Mouse (Mus musculus) embryonic facial prominence, embryonic 11.5 days (tissue): Measurements from ENCODE around the gene Cfap65. TPM values are rescaled to one million over a fixed set of nuclear protein-coding genes. Genes with fewer than 3 reads are reported as not detected.
A peak's percentile ranks its signal among the peaks of the same experiment; 100 is the strongest.

Experiments
- ATAC-seq: fragments of 200-750 bp; cut with Nextera tagmentation; replicated peaks from 2 replicates; pipeline ENCODE4 v1.8.0; 2017; ENCODE audit warnings: low read depth; ENCODE audit not compliant: insufficient number of reproducible peaks, low FRiP score, low TSS enrichment
- DNase-seq: peaks from one replicate; pipeline ENCODE4 v3.0.0-alpha.2; 2015; ENCODE audit warnings: low spot score
- H3K27ac ChIP-seq: fragments of 300-500 bp; sonication (generic); replicated peaks from 2 replicates; pipeline ENCODE4 v1.5.1; 2014; ENCODE audit warnings: mild to moderate bottlenecking, low read depth, low read length, control low read depth
- H3K27me3 ChIP-seq: fragments of 300-500 bp; sonication (generic); 2 replicates; pipeline ENCODE4 v1.6.1; 2014; ENCODE audit warnings: mild to moderate bottlenecking, low read length, moderate library complexity, mixed read lengths; ENCODE audit not compliant: control insufficient read depth, insufficient read depth
- H3K36me3 ChIP-seq: fragments of 300-500 bp; sonication (generic); replicated peaks from 2 replicates; pipeline ENCODE4 v1.6.1; 2014; ENCODE audit warnings: low read depth, mild to moderate bottlenecking, low read length, moderate library complexity, mixed read lengths; ENCODE audit not compliant: control insufficient read depth, insufficient read depth
- H3K4me1 ChIP-seq: fragments of 300-500 bp; sonication (generic); 2 replicates; pipeline ENCODE4 v1.6.1; 2014; ENCODE audit warnings: low read length, mixed read lengths; ENCODE audit not compliant: control insufficient read depth, insufficient read depth
- H3K4me2 ChIP-seq: fragments of 300-500 bp; sonication (generic); 2 replicates; pipeline ENCODE4 v1.6.1; 2014; ENCODE audit warnings: low read depth, mild to moderate bottlenecking, control low read depth, low read length, moderate library complexity
- H3K4me3 ChIP-seq: fragments of 300-500 bp; sonication (generic); 2 replicates; pipeline ENCODE4 v1.5.1; 2014; ENCODE audit warnings: low read depth, low read length, control low read depth
- H3K9ac ChIP-seq: fragments of 300-500 bp; sonication (generic); replicated peaks from 2 replicates; pipeline ENCODE4 v1.6.1; 2014; ENCODE audit warnings: mild to moderate bottlenecking, control low read depth, low read length
- H3K9me3 ChIP-seq: fragments of 300-500 bp; sonication (generic); replicated peaks from 2 replicates; pipeline ENCODE4 v1.6.1; 2016; ENCODE audit warnings: mild to moderate bottlenecking, low read length, inconsistent platforms, mixed read lengths; ENCODE audit not compliant: control insufficient read depth
- WGBS: fragments of 180-500 bp; shearing (Covaris S2); extraction: QIAGEN DNeasy Blood & Tissue Kit; methylation state at CpG from one replicate; pipeline ENCODE4 v1.1.7; 2014; 5-methylcytosine and 5-hydroxymethylcytosine counted together
- polyA plus RNA-seq: library from polyadenylated mRNA; unstranded; fragments of >200 nt; fragmentation: Nextera tagmentation; extraction: Ambion mirVana; gene quantifications from 2 replicates; pipeline ENCODE4 v1.2.1, GENCODE M21; 2014

Cfap65 gene
- polyA plus RNA-seq, 1 experiment from 2014 or later = not detected

- H3K4me3 ChIP-seq = no peak overlapping the region
- 4% methylated on average over 24 of the region's 24 CpGs for WGBS
- no peak overlapping the region for H3K27ac ChIP-seq
- H3K4me1 ChIP-seq = peaks cover 3% of the 10 kb centered on the region; the same call in 1 of the 2 replicates
- ATAC-seq = no peak
- no peaks in the 10 kb centered on the region for H3K9me3 ChIP-seq
- no peak for DNase-seq
- H3K36me3 ChIP-seq = no peaks in the 10 kb centered on the region
- peaks cover 84% of the 10 kb centered on the region for H3K27me3 ChIP-seq
- no peak overlapping the region for H3K4me2 ChIP-seq
- no peak overlapping the region for H3K9ac ChIP-seq
Observed at GRCm38 (mm10) chr1:74949666-74950050, 14.3 kb upstream of the Cfap65 start.

DNA sequence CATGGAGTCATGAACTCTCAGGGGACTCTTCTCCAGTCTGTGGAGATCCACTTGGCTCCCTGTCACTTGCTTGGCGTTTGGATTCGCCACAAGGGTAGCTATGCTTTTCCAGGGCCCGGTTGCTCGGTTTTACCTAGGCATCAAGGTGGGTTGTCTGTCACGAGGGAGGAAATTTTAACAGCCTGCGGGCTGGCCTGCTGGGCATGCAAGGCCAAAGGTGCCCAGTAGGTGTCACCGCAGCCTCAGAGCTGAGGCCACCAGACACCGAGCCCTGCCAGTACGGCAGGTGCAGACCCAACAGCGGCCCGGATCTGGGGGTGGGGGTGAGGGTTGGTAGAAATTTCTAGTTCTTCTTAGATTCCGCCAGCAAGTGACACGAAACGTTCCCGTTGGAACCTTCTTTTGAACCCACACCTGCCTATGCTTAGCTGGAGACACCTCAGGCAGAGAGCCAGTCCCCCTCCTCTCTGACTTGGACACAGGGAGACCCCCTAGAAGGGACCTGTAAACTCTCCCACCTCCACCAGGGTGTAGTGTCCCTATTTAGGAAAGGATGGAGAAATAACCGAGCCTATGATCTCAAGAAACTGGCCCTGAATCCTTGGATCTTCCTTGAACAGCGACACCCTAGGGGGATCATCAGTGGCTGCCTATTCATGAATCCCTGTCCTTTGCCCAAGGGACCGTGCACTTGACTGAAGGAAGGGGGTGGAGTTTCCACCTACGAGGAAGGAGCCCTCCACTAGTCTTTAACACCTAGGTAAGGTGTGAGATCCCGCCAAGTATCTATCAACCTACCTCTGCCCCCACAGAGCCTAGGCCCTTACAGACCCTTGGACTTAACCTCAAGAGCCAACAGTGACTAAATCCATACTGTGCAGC lies 13.6 kb upstream of the Cfap65 start:
- peak; percentile 67 for DNase-seq
- WGBS = 3% methylated on average over 20 of the region's 20 CpGs
- Histone ChIP-seq H3K9me3 (no peaks in the 10 kb centered on the region), H3K36me3 (no peaks in the 10 kb centered on the region), H3K4me2 (no peak overlapping the region), H3K27ac (no peak overlapping the region), H3K4me3 (no peak overlapping the region), H3K9ac (no peak overlapping the region), H3K4me1 (peaks cover 3% of the 10 kb centered on the region; the same call in 1 of the 2 replicates), H3K27me3 (peaks cover 82% of the 10 kb centered on the region)
- no peak for ATAC-seq

DNA sequence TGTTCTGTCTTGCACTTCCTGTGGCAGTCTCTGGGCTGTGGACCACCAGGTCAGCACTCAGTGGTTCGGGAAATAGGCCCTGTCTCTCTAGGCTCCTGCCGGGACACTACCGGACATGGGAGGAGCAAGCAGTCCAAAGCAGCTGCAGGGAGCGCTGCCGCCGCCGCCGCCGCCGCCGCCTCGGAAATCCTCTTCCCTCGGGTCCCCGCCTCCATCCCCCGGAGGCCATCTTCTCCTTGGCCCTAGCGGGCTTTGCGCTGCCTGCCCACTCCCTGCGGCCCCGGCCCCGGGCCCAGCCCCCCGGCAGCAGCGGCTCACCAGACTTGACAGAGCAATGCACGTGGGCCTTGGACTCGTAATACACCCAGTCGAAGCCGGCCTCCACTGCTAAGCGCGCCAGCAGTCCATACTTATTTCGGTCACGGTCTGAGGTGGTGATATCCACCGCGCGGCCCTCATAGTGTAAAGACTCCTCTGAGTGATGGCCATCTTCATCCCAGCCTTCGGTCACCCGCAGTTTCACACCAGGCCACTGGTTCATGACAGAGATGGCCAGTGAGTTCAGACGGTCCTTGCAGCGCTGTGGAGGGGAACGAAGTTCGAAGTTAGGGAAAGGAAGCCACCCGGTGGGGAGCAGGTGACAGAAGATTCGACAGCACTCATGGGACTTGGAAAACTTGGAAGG lies 12.7 kb upstream of the Cfap65 start:
- DNase-seq (no peak), ATAC-seq (no peak)
- Histone ChIP-seq H3K27ac (no peak overlapping the region), H3K36me3 (no peaks in the 10 kb centered on the region), H3K9me3 (no peaks in the 10 kb centered on the region), H3K27me3 (peaks cover 73% of the 10 kb centered on the region), H3K4me1 (peaks cover 3% of the 10 kb centered on the region; the same call in 1 of the 2 replicates), H3K9ac (no peak overlapping the region), H3K4me3 (peak overlapping the region; percentile 19; the same call in 1 of the 2 replicates), H3K4me2 (peak overlapping the region; percentile 44)
- WGBS = under 1% methylated on average over 40 of the region's 41 CpGs

DNA sequence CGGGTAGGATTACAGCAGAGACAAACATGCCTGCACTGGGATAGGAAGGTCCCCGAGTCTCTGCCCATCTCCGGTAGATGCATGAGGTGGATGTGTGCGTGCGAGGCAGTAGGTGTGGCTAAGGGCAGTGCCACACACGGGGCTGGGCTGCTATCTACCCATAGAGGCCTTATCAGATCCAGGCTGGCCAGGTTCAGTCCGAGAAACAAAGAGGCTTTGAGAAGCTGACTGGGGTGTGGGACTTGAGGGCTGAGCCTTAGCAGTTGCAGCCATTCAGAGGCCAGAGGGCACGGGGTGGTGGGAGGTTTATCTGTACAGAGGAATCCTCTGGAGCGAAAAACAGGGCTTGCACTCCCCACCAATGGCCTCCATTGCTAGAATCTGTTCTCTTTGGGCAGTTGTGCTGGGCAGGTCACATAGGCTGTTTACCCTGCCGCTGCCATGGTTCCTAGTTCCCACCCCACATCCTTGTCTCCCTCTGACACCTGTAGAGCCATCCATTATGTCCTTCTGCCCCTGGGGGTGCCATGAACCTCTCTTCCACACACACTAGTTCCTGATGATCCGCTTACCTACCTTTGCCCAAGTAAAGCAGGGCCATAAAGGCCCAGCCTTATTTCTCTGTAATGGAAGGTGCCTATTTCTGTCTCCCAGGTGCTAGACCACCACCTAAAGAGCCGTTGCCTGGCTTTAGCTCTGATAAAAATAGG lies 6.4 kb upstream of the Cfap65 start:
- Histone ChIP-seq H3K27ac (no peak overlapping the region), H3K9ac (no peak overlapping the region), H3K4me2 (no peak overlapping the region), H3K4me1 (no peaks in the 10 kb centered on the region), H3K9me3 (no peaks in the 10 kb centered on the region), H3K36me3 (no peaks in the 10 kb centered on the region), H3K4me3 (no peak overlapping the region), H3K27me3 (peaks cover 11% of the 10 kb centered on the region)
- no peak for ATAC-seq
- DNase-seq = no peak
- WGBS = 49% methylated on average over 12 of the region's 12 CpGs

DNA sequence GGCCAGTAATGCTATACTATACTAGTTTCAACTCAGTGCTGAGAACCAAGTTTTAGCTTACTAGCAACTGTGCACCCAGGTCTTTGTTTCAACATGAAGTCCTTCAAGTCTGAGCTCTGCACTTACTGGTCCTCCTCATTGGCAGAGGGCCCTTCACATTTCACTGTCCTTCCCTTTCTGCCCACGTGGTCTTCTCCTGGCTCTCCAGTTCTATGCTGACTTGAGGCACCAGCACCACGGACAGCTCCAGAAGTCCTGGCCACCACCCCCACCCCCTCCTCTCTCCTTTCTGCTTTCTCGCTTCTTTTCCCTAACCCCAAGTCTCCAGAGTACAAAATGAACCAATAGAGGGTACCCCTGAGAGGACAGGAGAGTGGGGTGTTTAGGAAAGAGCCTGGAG lies 4.4 kb upstream of the Cfap65 start:
- DNase-seq (peak; percentile 51), ATAC-seq (no peak)
- WGBS = 0% methylated on average over 3 of the region's 3 CpGs
- Histone ChIP-seq H3K4me2 (no peak overlapping the region), H3K27me3 (0 out of 2 replicates have a peak, but pooled peaks cover 3% of the 10 kb centered on the region), H3K4me1 (no peaks in the 10 kb centered on the region), H3K9ac (no peak overlapping the region), H3K27ac (no peak overlapping the region), H3K36me3 (no peaks in the 10 kb centered on the region), H3K4me3 (no peak overlapping the region), H3K9me3 (no peaks in the 10 kb centered on the region)

DNA sequence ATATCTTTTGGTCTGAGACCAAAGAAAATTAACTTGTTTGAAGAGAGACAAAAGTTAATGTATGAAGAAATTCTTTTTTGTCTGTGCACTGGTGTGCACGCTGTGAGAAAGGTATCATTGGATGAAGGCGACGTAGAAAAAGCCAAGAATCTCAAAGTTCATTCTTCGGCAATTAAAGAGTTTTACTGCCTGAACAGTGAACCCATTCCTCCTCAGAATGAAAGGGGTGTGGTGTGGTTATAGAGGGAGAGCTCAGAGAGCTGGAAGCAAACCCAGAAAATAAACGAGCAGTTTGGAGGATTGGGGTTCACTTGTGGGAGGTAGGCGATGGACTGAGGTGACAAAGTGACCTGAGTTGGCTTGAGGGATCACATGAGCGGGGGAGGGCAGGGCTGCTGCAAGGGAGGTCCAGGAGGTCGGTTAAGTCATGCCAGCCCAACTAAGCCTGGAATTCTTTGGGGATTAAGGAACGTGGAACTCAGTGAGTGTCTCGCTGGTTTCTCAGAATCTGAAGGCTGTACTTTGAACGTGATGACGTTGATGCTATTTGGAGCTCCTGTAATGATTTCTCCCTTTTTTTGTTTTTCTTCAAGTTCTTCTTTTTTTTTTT lies 927 bp upstream of the Cfap65 start:
- Histone ChIP-seq H3K27me3 (0 out of 2 replicates have a peak, but pooled peaks cover 6% of the 10 kb centered on the region), H3K36me3 (no peaks in the 10 kb centered on the region), H3K4me3 (no peak overlapping the region), H3K27ac (no peak overlapping the region), H3K4me2 (no peak overlapping the region), H3K9ac (no peak overlapping the region), H3K9me3 (no peaks in the 10 kb centered on the region), H3K4me1 (no peaks in the 10 kb centered on the region)
- DNase-seq (no peak), ATAC-seq (no peak)
- 39% methylated on average over 12 of the region's 12 CpGs for WGBS

- Histone ChIP-seq H3K9me3 (no peaks in the 10 kb centered on the region), H3K27me3 (0 out of 2 replicates have a peak, but pooled peaks cover 3% of the 10 kb centered on the region), H3K4me3 (no peak overlapping the region), H3K36me3 (no peaks in the 10 kb centered on the region), H3K4me2 (no peak overlapping the region), H3K9ac (no peak overlapping the region), H3K27ac (no peak overlapping the region), H3K4me1 (no peaks in the 10 kb centered on the region)
- WGBS = 75% methylated on average over 9 of the region's 9 CpGs
- ATAC-seq = no peak
- no peak for DNase-seq
Observed at GRCm38 (mm10) chr1:74927621-74928296, 7.6 kb downstream of the Cfap65 start.
